In the genomic region with DNA sequence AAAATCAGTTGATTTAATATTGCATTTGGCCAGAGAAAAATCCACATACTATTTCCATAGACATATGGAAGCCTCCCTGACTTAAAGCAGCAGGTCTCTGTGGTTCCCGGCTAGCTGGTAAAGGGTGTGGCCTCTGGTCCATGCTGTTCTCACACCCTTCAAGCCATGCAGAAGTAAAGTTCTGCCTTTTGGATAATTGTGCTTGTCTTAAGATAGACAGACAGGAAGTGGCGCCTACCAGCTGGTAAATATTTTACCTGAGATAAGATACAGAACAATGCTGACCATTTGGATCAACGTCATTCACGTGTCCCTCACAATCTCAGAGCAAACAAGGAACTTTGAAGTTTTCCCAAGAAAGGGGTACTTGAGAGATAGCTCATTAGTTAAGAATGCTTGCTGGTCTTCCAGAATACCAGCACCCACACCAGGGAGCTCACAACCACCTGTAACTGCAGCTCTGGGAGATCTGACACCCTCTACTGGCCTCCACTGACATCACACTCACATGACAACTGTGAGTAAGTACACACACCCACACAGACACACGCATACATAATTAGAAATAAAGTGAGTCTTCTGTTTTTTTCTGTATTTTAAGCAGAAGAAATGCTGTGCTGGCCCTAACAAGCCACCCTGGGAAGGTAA, we compare ENCODE assay signal across 25 mouse cellular contexts. TPM values are rescaled to one million over a fixed set of nuclear protein-coding genes. Genes with fewer than 3 reads are reported as not detected.
A peak's percentile ranks its signal among the peaks of the same experiment; 100 is the strongest.
DNase-seq lines count a peak whose midpoint lies in the region; ATAC-seq lines count a peak whose summit lies in the region.
"Had no signal": no experiment of that assay in that cellular context is flagged by ENCODE, and none has a peak within 500 bp of the region (broad histone marks: within the 10 kb centered on the region; RNA-seq: fewer than 3 reads in every experiment).

No protein-coding gene starts in this region.

- no peaks in the 10 kb centered on the region for H3K9me3 ChIP-seq in intestine, embryonic 15.5 days
- H3K9me3 ChIP-seq in stomach, embryonic 15.5 days, result no peaks in the 10 kb centered on the region
- 0 out of 2 replicates have a peak, but pooled peaks cover 4% of the 10 kb centered on the region for H3K9me3 ChIP-seq in liver, embryonic 11.5 days (ENCODE audit: control insufficient read depth, low read length)
- H3K9me3 ChIP-seq: embryonic facial prominence, embryonic 15.5 days had no signal

- H3K4me3 ChIP-seq in intestine, embryonic 15.5 days (replicated peaks), result no peak overlapping the region
- no peak overlapping the region for H3K4me3 ChIP-seq in stomach, embryonic 15.5 days (replicated peaks)
- H3K4me3 ChIP-seq in liver, embryonic 11.5 days (ENCODE audit: low read depth, low read length), result no peak overlapping the region
- H3K4me3 ChIP-seq: embryonic facial prominence, embryonic 15.5 days; gastrocnemius, adult 2 months; heart, embryonic 10.5 days; hindbrain, embryonic 12.5 days had no signal

- ATAC-seq in intestine, embryonic 15.5 days, result peak; percentile 66
- peak; percentile 76; the same call in 1 of the 2 replicates for ATAC-seq in stomach, embryonic 15.5 days (ENCODE audit: insufficient read depth, low FRiP score, low read depth)
- ATAC-seq in liver, embryonic 11.5 days (replicated peaks; ENCODE audit: low FRiP score), result no peak
- no peak for ATAC-seq in erythroblast, adult 5-6 weeks (replicated peaks; ENCODE audit: low FRiP score, poor library complexity, severe bottlenecking)
- ATAC-seq: forebrain, embryonic 14.5 days; hindbrain, embryonic 16.5 days; Patski had no signal

- H3K27ac ChIP-seq in intestine, embryonic 15.5 days, result no peak overlapping the region
- no peak overlapping the region for H3K27ac ChIP-seq in stomach, embryonic 15.5 days
- no peak overlapping the region for H3K27ac ChIP-seq in liver, embryonic 11.5 days (ENCODE audit: low read depth, low read length)
- H3K27ac ChIP-seq: embryonic facial prominence, embryonic 15.5 days; gastrocnemius, adult 2 months; heart, embryonic 10.5 days; hindbrain, embryonic 12.5 days had no signal

- WGBS in intestine, embryonic 15.5 days, result 64% methylated on average over 5 of the region's 5 CpGs
- 66% methylated on average over 5 of the region's 5 CpGs for whole genome bisulfite sequencing in stomach, embryonic 15.5 days
- 66% methylated on average over 5 of the region's 5 CpGs for WGBS in liver, embryonic 11.5 days

- H3K27me3 ChIP-seq in intestine, embryonic 15.5 days (replicated peaks), result no peaks in the 10 kb centered on the region
- no peaks in the 10 kb centered on the region for H3K27me3 ChIP-seq in stomach, embryonic 15.5 days (replicated peaks)
- H3K27me3 ChIP-seq in liver, embryonic 11.5 days (replicated peaks; ENCODE audit: control insufficient read depth, insufficient read depth, low read length), result no peaks in the 10 kb centered on the region
- H3K27me3 ChIP-seq: embryonic facial prominence, embryonic 15.5 days; hindbrain, embryonic 12.5 days had no signal

- H3K36me3 ChIP-seq in intestine, embryonic 15.5 days, result no peaks in the 10 kb centered on the region
- no peaks in the 10 kb centered on the region for H3K36me3 ChIP-seq in stomach, embryonic 15.5 days
- H3K36me3 ChIP-seq in liver, embryonic 11.5 days (ENCODE audit: control insufficient read depth, insufficient read depth, low read length), result no peaks in the 10 kb centered on the region
- H3K36me3 ChIP-seq: embryonic facial prominence, embryonic 15.5 days; heart, embryonic 10.5 days; hindbrain, embryonic 12.5 days had no signal

- no peak overlapping the region for H3K4me2 ChIP-seq in intestine, embryonic 15.5 days (replicated peaks)
- no peak overlapping the region for H3K4me2 ChIP-seq in stomach, embryonic 15.5 days
- no peak overlapping the region for H3K4me2 ChIP-seq in liver, embryonic 11.5 days
- H3K4me2 ChIP-seq: embryonic facial prominence, embryonic 15.5 days; hindbrain, embryonic 12.5 days had no signal

- no peak overlapping the region for H3K9ac ChIP-seq in intestine, embryonic 15.5 days
- no peak overlapping the region for H3K9ac ChIP-seq in stomach, embryonic 15.5 days
- H3K9ac ChIP-seq in liver, embryonic 11.5 days (ENCODE audit: low read depth, low read length), result no peak overlapping the region
- H3K9ac ChIP-seq: embryonic facial prominence, embryonic 15.5 days; hindbrain, embryonic 12.5 days had no signal

- H3K4me1 ChIP-seq in intestine, embryonic 15.5 days (replicated peaks), result no peaks in the 10 kb centered on the region
- no peaks in the 10 kb centered on the region for H3K4me1 ChIP-seq in stomach, embryonic 15.5 days
- H3K4me1 ChIP-seq in liver, embryonic 11.5 days (replicated peaks; ENCODE audit: control insufficient read depth, insufficient read depth, low read length), result no peaks in the 10 kb centered on the region
- H3K4me1 ChIP-seq: hindbrain, embryonic 12.5 days had no signal

- DNase-seq in heart, adult 11 months, result peak; percentile 59
- DNase-seq in heart, adult 8-10 months (ENCODE audit: low spot score), result no peak
- no peak for DNase-seq in spleen, postnatal 4 days (ENCODE audit: low spot score in 2 of 2)
- DNase-seq in liver, embryonic 11.5 days (ENCODE audit: low spot score), result no peak
- DNase-seq: adrenal gland, adult 8-10 months; cerebellum, adult 11 months; cerebellum, adult 8-10 months; cerebellum, postnatal 14 days; embryo, embryonic 11 days; gastrocnemius, adult 2 months; gastrocnemius, postnatal 25 days; heart, postnatal 10 days; heart, postnatal 4 days had no signal

RNA-seq across cellular contexts. Expression of a gene that starts 7.6 kb away (rescaled TPM):
- total RNA-seq in heart, adult 8-10 months (2022), result under 1 TPM; 0.35 to 0.91 (median 0.64) TPM
- 0.29 and 0.35 TPM in 2 replicates for polyA plus RNA-seq in intestine, embryonic 15.5 days (2015; fragmentation: Nextera tagmentation; extraction: Ambion mirVana)
- 0.50 and 0.55 TPM in 2 replicates for polyA plus RNA-seq in stomach, embryonic 15.5 days (2015; fragmentation: Nextera tagmentation; extraction: Ambion mirVana)
- polyA plus RNA-seq in liver, embryonic 11.5 days (2014; fragmentation: Nextera tagmentation; extraction: Ambion mirVana), result 0.26 and 0.60 TPM in 2 replicates
- 0.84 TPM in 1 of 2 replicates, not detected in the other for total RNA-seq in erythroblast, adult 5-6 weeks (2015; ENCODE audit: low replicate concordance)
- not detected in 2 replicates for total RNA-seq in erythroblast, adult 5-6 weeks (2017; ENCODE audit: low replicate concordance)
- total RNA-seq: common myeloid progenitor, adult 5-6 weeks; granulocyte monocyte progenitor cell, adult 5-6 weeks had no signal
- polyA plus RNA-seq: C2C12 had no signal

RNA-seq across cellular contexts. Expression of a gene that starts 25.9 kb away (rescaled TPM):
- total RNA-seq in heart, adult 8-10 months (2022), result 10 to 100 TPM; 21.2 to 40.2 (median 28.5) TPM
- 0.93 and 1.1 TPM in 2 replicates for polyA plus RNA-seq in intestine, embryonic 15.5 days (2015; fragmentation: Nextera tagmentation; extraction: Ambion mirVana)
- polyA plus RNA-seq in stomach, embryonic 15.5 days (2015; fragmentation: Nextera tagmentation; extraction: Ambion mirVana), result 0.27 and 0.63 TPM in 2 replicates
- 0.36 TPM in 1 of 2 replicates, not detected in the other for polyA plus RNA-seq in liver, embryonic 11.5 days (2014; fragmentation: Nextera tagmentation; extraction: Ambion mirVana)
- not detected in 2 replicates for total RNA-seq in erythroblast, adult 5-6 weeks (2015; ENCODE audit: low replicate concordance)
- not detected in 2 replicates for total RNA-seq in erythroblast, adult 5-6 weeks (2017; ENCODE audit: low replicate concordance)
- total RNA-seq: common myeloid progenitor, adult 5-6 weeks; granulocyte monocyte progenitor cell, adult 5-6 weeks had no signal
- polyA plus RNA-seq: C2C12; forebrain, embryonic 14.5 days; Patski had no signal

Comparison
In these comparisons a context has a peak if more than half of its experiments do, and no peak if none do; other contexts are left out.
1. ATAC-seq: peak in intestine, embryonic 15.5 days (single experiment) and stomach, embryonic 15.5 days (single experiment); none in liver, embryonic 11.5 days (single experiment) and erythroblast, adult 5-6 weeks (single experiment).